Mouse (Mus musculus) ovary, postnatal 36 days (tissue): ENCODE measurements around the gene Rps3.
A peak's percentile ranks its signal among the peaks of the same experiment; 100 is the strongest.
"Not testable (repeated sequence)": the region's sequence is repeated elsewhere in the genome, so short reads cannot be mapped to it uniquely, and the experiment has no call there.

Experiments used
- DNase-seq: peaks from one replicate; pipeline ENCODE4 v3.0.0; 2022; ENCODE audit warnings: low spot score, mixed read lengths

The Rps3 gene

GRCm38 (mm10) chr7:99483271-99483923 lies at the start of gene Rps3:
Rps3 (minus strand) TSS chr7:99483738.
- DNase-seq, result peak; percentile 92

- DNase-seq, result no peak
Observed at GRCm38 (mm10) chr7:99532526-99532925, 49.0 kb upstream of the Rps3 start.

- no peak for DNase-seq
Observed at GRCm38 (mm10) chr7:99531408-99531970, 48.0 kb upstream of the Rps3 start.

- DNase-seq, result no peak
Observed at GRCm38 (mm10) chr7:99529410-99529809, 45.9 kb upstream of the Rps3 start.

GRCm38 (mm10) chr7:99528547-99528946 lies 45.0 kb upstream of the Rps3 start:
- no peak for DNase-seq

GRCm38 (mm10) chr7:99523837-99524236 lies 40.3 kb upstream of the Rps3 start:
- no peak for DNase-seq

GRCm38 (mm10) chr7:99523121-99523520 lies 39.6 kb upstream of the Rps3 start:
- DNase-seq, result no peak

- DNase-seq, result no peak
Observed at GRCm38 (mm10) chr7:99518954-99519644, 35.6 kb upstream of the Rps3 start.

- DNase-seq, result no peak
Observed at GRCm38 (mm10) chr7:99516814-99517157, 33.2 kb upstream of the Rps3 start.

- no peak for DNase-seq
Observed at GRCm38 (mm10) chr7:99516092-99516813, 32.7 kb upstream of the Rps3 start.

GRCm38 (mm10) chr7:99510087-99510501 lies 26.6 kb upstream of the Rps3 start:
- peak; percentile 60 for DNase-seq

- not testable (repeated sequence) for DNase-seq
Observed at GRCm38 (mm10) chr7:99508187-99508586, 24.6 kb upstream of the Rps3 start.

- DNase-seq, result no peak
Observed at GRCm38 (mm10) chr7:99504556-99504955, 21.0 kb upstream of the Rps3 start.

- DNase-seq, result no peak
Observed at GRCm38 (mm10) chr7:99501148-99501547, 17.6 kb upstream of the Rps3 start.

GRCm38 (mm10) chr7:99500655-99501054 lies 17.1 kb upstream of the Rps3 start:
- peak; percentile 23 for DNase-seq

GRCm38 (mm10) chr7:99500201-99500600 lies 16.7 kb upstream of the Rps3 start:
- peak; percentile 81 for DNase-seq

- DNase-seq, result no peak
Observed at GRCm38 (mm10) chr7:99499128-99499527, 15.6 kb upstream of the Rps3 start.

- DNase-seq, result no peak
Observed at GRCm38 (mm10) chr7:99489708-99490107, 6.2 kb upstream of the Rps3 start.

GRCm38 (mm10) chr7:99484679-99485078 lies 1.1 kb upstream of the Rps3 start:
- DNase-seq, result no peak

GRCm38 (mm10) chr7:99483924-99484319 lies 384 bp upstream of the Rps3 start:
- no peak for DNase-seq

GRCm38 (mm10) chr7:99482637-99483036 lies 901 bp downstream of the Rps3 start:
- no peak for DNase-seq

GRCm38 (mm10) chr7:99477235-99477634 lies 6.3 kb downstream of the Rps3 start:
- DNase-seq, result no peak
